ENCODE assay signal across 9 mouse cellular contexts in genomic region chr4:141011556-141012328, GRCm38 (mm10). TPM values are rescaled to one million over a fixed set of nuclear protein-coding genes. Genes with fewer than 3 reads are reported as not detected.
DNase-seq lines count a peak whose midpoint lies in the region; ATAC-seq lines count a peak whose summit lies in the region.
"Had no signal": no experiment of that assay in that cellular context is flagged by ENCODE, and none has a peak within 500 bp of the region (broad histone marks: within the 10 kb centered on the region; RNA-seq: fewer than 3 reads in every experiment).

No protein-coding gene starts in this region.

- H3K4me3 ChIP-seq in liver, embryonic 11.5 days (ENCODE audit: low read depth, low read length), result peak overlapping the region; percentile 51
- peak overlapping the region; percentile 91 for H3K4me3 ChIP-seq in forebrain, embryonic 16.5 days (replicated peaks; ENCODE audit: low read length)
- peak overlapping the region; percentile 71 for H3K4me3 ChIP-seq in hindbrain, embryonic 16.5 days (ENCODE audit: low read length)
- peak overlapping the region; percentile 69 for H3K4me3 ChIP-seq in midbrain, embryonic 12.5 days

- no peak for ATAC-seq in liver, embryonic 11.5 days (replicated peaks; ENCODE audit: low FRiP score)
- peak; percentile 52 for ATAC-seq in forebrain, embryonic 16.5 days
- ATAC-seq in hindbrain, embryonic 16.5 days, result peak; percentile 35
- ATAC-seq in midbrain, embryonic 12.5 days (ENCODE audit: low FRiP score, low read depth), result no peak
- no peak for ATAC-seq in CD4-positive, CD25-positive, alpha-beta regulatory T cell, adult 4 months

- no peak overlapping the region for H3K9ac ChIP-seq in liver, embryonic 11.5 days (ENCODE audit: low read depth, low read length)
- peak overlapping the region; percentile 92 for H3K9ac ChIP-seq in forebrain, embryonic 16.5 days (replicated peaks; ENCODE audit: low read depth, low read length)
- H3K9ac ChIP-seq in hindbrain, embryonic 16.5 days (ENCODE audit: low read depth, low read length), result peak overlapping the region; percentile 83
- H3K9ac ChIP-seq in midbrain, embryonic 12.5 days (replicated peaks), result peak overlapping the region; percentile 90

- peaks cover 7% of the 10 kb centered on the region for H3K36me3 ChIP-seq in liver, embryonic 11.5 days (ENCODE audit: control insufficient read depth, insufficient read depth, low read length)
- H3K36me3 ChIP-seq in forebrain, embryonic 16.5 days (ENCODE audit: control insufficient read depth, insufficient read depth), result peaks cover 19% of the 10 kb centered on the region
- H3K36me3 ChIP-seq in hindbrain, embryonic 16.5 days (ENCODE audit: control insufficient read depth, insufficient read depth, low read length), result peaks cover 19% of the 10 kb centered on the region
- H3K36me3 ChIP-seq in midbrain, embryonic 12.5 days, result peaks cover 52% of the 10 kb centered on the region

- H3K27me3 ChIP-seq in liver, embryonic 11.5 days (replicated peaks; ENCODE audit: control insufficient read depth, insufficient read depth, low read length), result peaks cover 16% of the 10 kb centered on the region
- no peaks in the 10 kb centered on the region for H3K27me3 ChIP-seq in forebrain, embryonic 16.5 days (replicated peaks; ENCODE audit: control insufficient read depth, insufficient read depth, low read length)
- no peaks in the 10 kb centered on the region for H3K27me3 ChIP-seq in hindbrain, embryonic 16.5 days (replicated peaks; ENCODE audit: control insufficient read depth, insufficient read depth, low read length)
- H3K27me3 ChIP-seq in midbrain, embryonic 12.5 days, result no peaks in the 10 kb centered on the region

- H3K4me1 ChIP-seq in liver, embryonic 11.5 days (replicated peaks; ENCODE audit: control insufficient read depth, insufficient read depth, low read length), result peaks cover 16% of the 10 kb centered on the region
- peaks cover 29% of the 10 kb centered on the region for H3K4me1 ChIP-seq in forebrain, embryonic 16.5 days (replicated peaks; ENCODE audit: control insufficient read depth, insufficient read depth, low read length)
- peaks cover 18% of the 10 kb centered on the region for H3K4me1 ChIP-seq in hindbrain, embryonic 16.5 days (ENCODE audit: control insufficient read depth, insufficient read depth, low read depth, low read length)
- peaks cover 26% of the 10 kb centered on the region for H3K4me1 ChIP-seq in midbrain, embryonic 12.5 days

- H3K27ac ChIP-seq in liver, embryonic 11.5 days (ENCODE audit: low read depth, low read length), result no peak overlapping the region; the same call in 1 of the 2 replicates
- H3K27ac ChIP-seq in forebrain, embryonic 16.5 days (ENCODE audit: low read length), result peak overlapping the region; percentile 93
- peak overlapping the region; percentile 81 for H3K27ac ChIP-seq in hindbrain, embryonic 16.5 days (ENCODE audit: low read depth, low read length)
- peak overlapping the region; percentile 81 for H3K27ac ChIP-seq in midbrain, embryonic 12.5 days (replicated peaks)

- DNase-seq in liver, embryonic 11.5 days (ENCODE audit: low spot score), result no peak
- DNase-seq in liver, result no peak
- no peak for DNase-seq in B cell, adult 2 months
- no peak for DNase-seq in left cerebral cortex, postnatal 14 days (ENCODE audit: low spot score in 2 of 2)

- 66% methylated on average over 14 of the region's 14 CpGs for WGBS in liver, embryonic 11.5 days
- 27% methylated on average over 14 of the region's 14 CpGs for WGBS in forebrain, embryonic 16.5 days
- WGBS in hindbrain, embryonic 16.5 days, result 32% methylated on average over 14 of the region's 14 CpGs
- WGBS in midbrain, embryonic 12.5 days, result 41% methylated on average over 14 of the region's 14 CpGs

- intact Hi-C loops in left cerebral cortex, postnatal 14 days (cut with DNase I), result no loop called here

- H3K9me3 ChIP-seq in liver, embryonic 11.5 days (ENCODE audit: control insufficient read depth, low read length), result no peaks in the 10 kb centered on the region
- H3K9me3 ChIP-seq in forebrain, embryonic 16.5 days (ENCODE audit: control insufficient read depth, low read length), result no peaks in the 10 kb centered on the region
- no peaks in the 10 kb centered on the region for H3K9me3 ChIP-seq in hindbrain, embryonic 16.5 days (ENCODE audit: control insufficient read depth, low read length)
- no peaks in the 10 kb centered on the region for H3K9me3 ChIP-seq in midbrain, embryonic 12.5 days
- H3K9me3 ChIP-seq: G1E had no signal

- H3K4me2 ChIP-seq in liver, embryonic 11.5 days, result peak overlapping the region; percentile 66
- peak overlapping the region; percentile 94 for H3K4me2 ChIP-seq in forebrain, embryonic 16.5 days (ENCODE audit: low read length)
- H3K4me2 ChIP-seq in hindbrain, embryonic 16.5 days (ENCODE audit: low read length), result peak overlapping the region; percentile 67
- H3K4me2 ChIP-seq in midbrain, embryonic 12.5 days (replicated peaks), result peak overlapping the region; percentile 80

RNA-seq across cellular contexts. Expression of gene Mfap2, which starts 1.5 kb away (rescaled TPM):
- 107 and 128 TPM in 2 replicates for polyA plus RNA-seq in liver, embryonic 11.5 days (2014; fragmentation: Nextera tagmentation; extraction: Ambion mirVana)
- 190 and 202 TPM in 2 replicates for polyA plus RNA-seq in forebrain, embryonic 16.5 days (2015; fragmentation: Nextera tagmentation; extraction: Ambion mirVana)
- polyA plus RNA-seq in hindbrain, embryonic 16.5 days (2015; fragmentation: Nextera tagmentation; extraction: Ambion mirVana), result 130 and 180 TPM in 2 replicates
- 240 and 287 TPM in 2 replicates for polyA plus RNA-seq in midbrain, embryonic 12.5 days (2016; fragmentation: Nextera tagmentation; extraction: Ambion mirVana)
- polyA plus RNA-seq in CD4-positive, CD25-positive, alpha-beta regulatory T cell, adult 4 months (2017; shearing (Covaris generic)), result not detected
- total RNA-seq in left cerebral cortex, postnatal 14 days (2021), result 10 to 100 TPM in 1 of 2 experiments, 1 to 10 TPM in 1; 9.5 to 10.5 TPM
- total RNA-seq: G1E had no signal
- polyA plus RNA-seq: G1E had no signal

RNA-seq across cellular contexts. Expression of gene Atp13a2, which starts 25.1 kb away (rescaled TPM):
- polyA plus RNA-seq in liver, embryonic 11.5 days (2014; fragmentation: Nextera tagmentation; extraction: Ambion mirVana), result 41.7 and 42.7 TPM in 2 replicates
- 126 and 142 TPM in 2 replicates for polyA plus RNA-seq in forebrain, embryonic 16.5 days (2015; fragmentation: Nextera tagmentation; extraction: Ambion mirVana)
- polyA plus RNA-seq in hindbrain, embryonic 16.5 days (2015; fragmentation: Nextera tagmentation; extraction: Ambion mirVana), result 185 and 196 TPM in 2 replicates
- 93.4 and 97.2 TPM in 2 replicates for polyA plus RNA-seq in midbrain, embryonic 12.5 days (2016; fragmentation: Nextera tagmentation; extraction: Ambion mirVana)
- polyA plus RNA-seq in CD4-positive, CD25-positive, alpha-beta regulatory T cell, adult 4 months (2017; shearing (Covaris generic)), result 1 to 10 TPM; 4.0 to 5.9 TPM
- total RNA-seq in left cerebral cortex, postnatal 14 days (2021), result 100 to 1,000 TPM; 218 TPM

RNA-seq across cellular contexts. Expression of gene Crocc, which starts 48.6 kb away (rescaled TPM):
- polyA plus RNA-seq in liver, embryonic 11.5 days (2014; fragmentation: Nextera tagmentation; extraction: Ambion mirVana), result 5.0 and 6.0 TPM in 2 replicates
- polyA plus RNA-seq in forebrain, embryonic 16.5 days (2015; fragmentation: Nextera tagmentation; extraction: Ambion mirVana), result 6.2 and 6.7 TPM in 2 replicates
- 4.6 and 4.9 TPM in 2 replicates for polyA plus RNA-seq in hindbrain, embryonic 16.5 days (2015; fragmentation: Nextera tagmentation; extraction: Ambion mirVana)
- polyA plus RNA-seq in midbrain, embryonic 12.5 days (2016; fragmentation: Nextera tagmentation; extraction: Ambion mirVana), result 14.2 and 15.9 TPM in 2 replicates
- polyA plus RNA-seq in CD4-positive, CD25-positive, alpha-beta regulatory T cell, adult 4 months (2017; shearing (Covaris generic)), result 1 to 10 TPM in 1 of 2 experiments, not detected in 1; 1.4 TPM
- total RNA-seq in left cerebral cortex, postnatal 14 days (2021), result 10 to 100 TPM; 51.0 to 52.7 TPM

RNA-seq across cellular contexts. Expression of gene Sdhb, which starts 50.7 kb away (rescaled TPM):
- polyA plus RNA-seq in liver, embryonic 11.5 days (2014; fragmentation: Nextera tagmentation; extraction: Ambion mirVana), result 339 and 355 TPM in 2 replicates
- polyA plus RNA-seq in forebrain, embryonic 16.5 days (2015; fragmentation: Nextera tagmentation; extraction: Ambion mirVana), result 420 and 438 TPM in 2 replicates
- 490 and 530 TPM in 2 replicates for polyA plus RNA-seq in hindbrain, embryonic 16.5 days (2015; fragmentation: Nextera tagmentation; extraction: Ambion mirVana)
- 394 and 399 TPM in 2 replicates for polyA plus RNA-seq in midbrain, embryonic 12.5 days (2016; fragmentation: Nextera tagmentation; extraction: Ambion mirVana)
- 100 to 1,000 TPM; 250 to 293 TPM for polyA plus RNA-seq in CD4-positive, CD25-positive, alpha-beta regulatory T cell, adult 4 months (2017; shearing (Covaris generic))
- total RNA-seq in left cerebral cortex, postnatal 14 days (2021), result 100 to 1,000 TPM; 196 to 202 TPM

Comparison
In these comparisons a context has a peak if more than half of its experiments do, and no peak if none do; other contexts are left out.
1. ATAC-seq: peak in forebrain, embryonic 16.5 days (single experiment) and hindbrain, embryonic 16.5 days (single experiment); none in liver, embryonic 11.5 days (single experiment), midbrain, embryonic 12.5 days (single experiment) and CD4-positive, CD25-positive, alpha-beta regulatory T cell, adult 4 months (single experiment).
2. RNA of gene Mfap2, which starts 1.5 kb away (polyA plus RNA-seq): 240 to 287 TPM in midbrain, embryonic 12.5 days, 190 to 202 TPM in forebrain, embryonic 16.5 days, 130 to 180 TPM in hindbrain, embryonic 16.5 days and 107 to 128 TPM in liver, embryonic 11.5 days; not detected in CD4-positive, CD25-positive, alpha-beta regulatory T cell, adult 4 months; every median in the first group is over 100 times any median in the second.
3. Peak in every context shown above with its lines, with median percentiles within 50 percentile points of each other: H3K4me2 ChIP-seq and H3K4me3 ChIP-seq.